In the genomic region with DNA sequence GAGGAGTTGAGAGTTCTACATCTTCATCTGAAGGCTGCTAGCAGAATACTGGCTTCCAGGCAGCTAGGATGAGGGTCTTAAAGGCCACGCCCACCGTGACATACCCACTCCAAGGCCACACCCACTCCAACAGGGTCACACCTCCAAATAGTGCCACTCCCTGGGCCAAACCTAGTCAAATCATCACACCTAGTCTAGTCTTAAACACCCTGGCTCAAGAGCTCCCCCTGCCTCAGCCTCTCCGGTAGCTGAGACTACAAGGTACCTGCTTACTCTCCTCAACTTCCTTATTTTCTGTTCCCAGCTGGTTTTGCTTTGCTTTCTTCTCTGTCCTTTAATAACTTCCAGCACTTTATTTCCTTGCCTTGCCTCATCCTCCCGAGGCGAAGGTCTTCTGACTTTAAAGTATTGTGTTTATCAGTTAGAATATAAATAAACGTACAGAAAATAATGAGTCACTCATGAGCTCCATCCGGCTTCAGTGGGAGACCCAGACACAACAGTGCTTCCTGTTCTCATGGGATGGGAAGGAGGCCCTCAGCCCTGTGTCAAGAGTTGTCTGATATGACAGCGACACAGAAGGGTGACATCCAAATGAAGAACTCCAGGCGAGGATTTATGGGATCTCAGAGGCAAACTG, we compare ENCODE assay signal across 8 mouse cellular contexts. TPM values are rescaled to one million over a fixed set of nuclear protein-coding genes. Genes with fewer than 3 reads are reported as not detected.
DNase-seq lines count a peak whose midpoint lies in the region; ATAC-seq lines count a peak whose summit lies in the region.

No protein-coding gene starts in this region.

- H3K36me3 ChIP-seq in forebrain, embryonic 12.5 days (replicated peaks) = no peaks in the 10 kb centered on the region
- no peaks in the 10 kb centered on the region for H3K36me3 ChIP-seq in forebrain, embryonic 11.5 days (ENCODE audit: control insufficient read depth, insufficient read depth, low read length)
- no peaks in the 10 kb centered on the region for H3K36me3 ChIP-seq in embryonic facial prominence, embryonic 14.5 days (ENCODE audit: control insufficient read depth, insufficient read depth, low read length)
- H3K36me3 ChIP-seq in liver, embryonic 11.5 days (ENCODE audit: control insufficient read depth, insufficient read depth, low read length) = no peaks in the 10 kb centered on the region

- H3K4me3 ChIP-seq in forebrain, embryonic 12.5 days (replicated peaks) = no peak overlapping the region
- H3K4me3 ChIP-seq in forebrain, embryonic 11.5 days (ENCODE audit: low read depth, low read length) = no peak overlapping the region
- no peak overlapping the region for H3K4me3 ChIP-seq in embryonic facial prominence, embryonic 14.5 days (ENCODE audit: low read depth, low read length)
- H3K4me3 ChIP-seq in liver, embryonic 11.5 days (ENCODE audit: low read depth, low read length) = no peak overlapping the region

- H3K4me2 ChIP-seq in forebrain, embryonic 12.5 days = no peak overlapping the region
- H3K4me2 ChIP-seq in forebrain, embryonic 11.5 days (ENCODE audit: low read depth, low read length, severe bottlenecking) = no peak overlapping the region
- no peak overlapping the region for H3K4me2 ChIP-seq in embryonic facial prominence, embryonic 14.5 days (ENCODE audit: low read depth, low read length)
- no peak overlapping the region for H3K4me2 ChIP-seq in liver, embryonic 11.5 days

- 0 out of 2 replicates have a peak overlapping the region, but pooled peaks have one; percentile 19 for H3K27ac ChIP-seq in forebrain, embryonic 12.5 days
- no peak overlapping the region for H3K27ac ChIP-seq in forebrain, embryonic 11.5 days (ENCODE audit: low read depth, low read length)
- H3K27ac ChIP-seq in embryonic facial prominence, embryonic 14.5 days (replicated peaks; ENCODE audit: low read depth, low read length) = peak overlapping the region; percentile 61
- peak overlapping the region; percentile 19; the same call in 1 of the 2 replicates for H3K27ac ChIP-seq in liver, embryonic 11.5 days (ENCODE audit: low read depth, low read length)

- WGBS in forebrain, embryonic 12.5 days = 82% methylated on average over 9 of the region's 9 CpGs
- 77% methylated on average over 9 of the region's 9 CpGs for WGBS in forebrain, embryonic 11.5 days
- WGBS in embryonic facial prominence, embryonic 14.5 days = 61% methylated on average over 9 of the region's 9 CpGs
- WGBS in liver, embryonic 11.5 days = 34% methylated on average over 9 of the region's 9 CpGs

- no peaks in the 10 kb centered on the region for H3K27me3 ChIP-seq in forebrain, embryonic 12.5 days
- H3K27me3 ChIP-seq in forebrain, embryonic 11.5 days (ENCODE audit: control insufficient read depth, insufficient read depth, low read length) = no peaks in the 10 kb centered on the region
- H3K27me3 ChIP-seq in embryonic facial prominence, embryonic 14.5 days (replicated peaks; ENCODE audit: control insufficient read depth, insufficient read depth, low read length) = no peaks in the 10 kb centered on the region
- no peaks in the 10 kb centered on the region for H3K27me3 ChIP-seq in liver, embryonic 11.5 days (replicated peaks; ENCODE audit: control insufficient read depth, insufficient read depth, low read length)

- H3K9me3 ChIP-seq in forebrain, embryonic 12.5 days = 0 out of 2 replicates have a peak, but pooled peaks cover 6% of the 10 kb centered on the region
- no peaks in the 10 kb centered on the region for H3K9me3 ChIP-seq in forebrain, embryonic 11.5 days (ENCODE audit: control insufficient read depth, low read length)
- no peaks in the 10 kb centered on the region for H3K9me3 ChIP-seq in embryonic facial prominence, embryonic 14.5 days (ENCODE audit: control insufficient read depth, low read length)
- H3K9me3 ChIP-seq in liver, embryonic 11.5 days (ENCODE audit: control insufficient read depth, low read length) = no peaks in the 10 kb centered on the region

- ATAC-seq in forebrain, embryonic 12.5 days (ENCODE audit: low FRiP score) = no peak
- no peak for ATAC-seq in forebrain, embryonic 11.5 days (replicated peaks; ENCODE audit: low FRiP score)
- no peak for ATAC-seq in embryonic facial prominence, embryonic 14.5 days (ENCODE audit: low read depth)
- peak; percentile 56 for ATAC-seq in liver, embryonic 11.5 days (replicated peaks; ENCODE audit: low FRiP score)

- no peak for DNase-seq in forebrain, embryonic 11.5 days (ENCODE audit: low spot score)
- peak; percentile 86 for DNase-seq in CD4-positive helper T cell, adult 2 months (ENCODE audit: low read depth, low spot score)
- DNase-seq in embryonic facial prominence, embryonic 14.5 days (ENCODE audit: low spot score) = no peak
- no peak for DNase-seq in liver, embryonic 11.5 days (ENCODE audit: low spot score)
- peak; percentile 74 to 85 for DNase-seq in spleen, adult 18-20 months
- no peak for DNase-seq in frontal cortex, postnatal 14 days (ENCODE audit: low spot score in 2 of 2)
- DNase-seq in ovary, postnatal 36 days (ENCODE audit: low spot score) = no peak

- H3K9ac ChIP-seq in forebrain, embryonic 12.5 days = no peak overlapping the region
- H3K9ac ChIP-seq in forebrain, embryonic 11.5 days (ENCODE audit: low read length) = no peak overlapping the region
- H3K9ac ChIP-seq in embryonic facial prominence, embryonic 14.5 days (ENCODE audit: low read depth, low read length) = no peak overlapping the region
- H3K9ac ChIP-seq in liver, embryonic 11.5 days (ENCODE audit: low read depth, low read length) = no peak overlapping the region

- H3K4me1 ChIP-seq in forebrain, embryonic 12.5 days = peaks cover 18% of the 10 kb centered on the region
- peaks cover 6% of the 10 kb centered on the region; the same call in 1 of the 2 replicates for H3K4me1 ChIP-seq in forebrain, embryonic 11.5 days (replicated peaks; ENCODE audit: control insufficient read depth, insufficient read depth, low read length)
- peaks cover 4% of the 10 kb centered on the region; the same call in 1 of the 2 replicates for H3K4me1 ChIP-seq in embryonic facial prominence, embryonic 14.5 days (ENCODE audit: control insufficient read depth, insufficient read depth, low read length)
- H3K4me1 ChIP-seq in liver, embryonic 11.5 days (replicated peaks; ENCODE audit: control insufficient read depth, insufficient read depth, low read length) = peaks cover 8% of the 10 kb centered on the region; the same call in 1 of the 2 replicates

RNA-seq across cellular contexts. Expression of gene Sema4d, which starts 22.4 kb away (rescaled TPM):
- polyA plus RNA-seq in forebrain, embryonic 12.5 days (2016; fragmentation: Nextera tagmentation; extraction: Ambion mirVana) = 8.2 and 11.4 TPM in 2 replicates
- polyA plus RNA-seq in forebrain, embryonic 11.5 days (2014; fragmentation: Nextera tagmentation; extraction: Ambion mirVana) = 8.3 and 8.4 TPM in 2 replicates
- 11.1 and 11.7 TPM in 2 replicates for polyA plus RNA-seq in embryonic facial prominence, embryonic 14.5 days (2014; fragmentation: Nextera tagmentation; extraction: Ambion mirVana)
- polyA plus RNA-seq in liver, embryonic 11.5 days (2014; fragmentation: Nextera tagmentation; extraction: Ambion mirVana) = 18.6 and 21.7 TPM in 2 replicates

RNA-seq across cellular contexts. Expression of gene Gadd45g, which starts 30.5 kb away (rescaled TPM):
- 211 and 218 TPM in 2 replicates for polyA plus RNA-seq in forebrain, embryonic 12.5 days (2016; fragmentation: Nextera tagmentation; extraction: Ambion mirVana)
- 157 and 169 TPM in 2 replicates for polyA plus RNA-seq in forebrain, embryonic 11.5 days (2014; fragmentation: Nextera tagmentation; extraction: Ambion mirVana)
- polyA plus RNA-seq in embryonic facial prominence, embryonic 14.5 days (2014; fragmentation: Nextera tagmentation; extraction: Ambion mirVana) = 53.3 and 57.3 TPM in 2 replicates
- 29.4 and 30.4 TPM in 2 replicates for polyA plus RNA-seq in liver, embryonic 11.5 days (2014; fragmentation: Nextera tagmentation; extraction: Ambion mirVana)

Comparison
In these comparisons a context has a peak if more than half of its experiments do, and no peak if none do; other contexts are left out.
1. DNase-seq: peak in CD4-positive helper T cell, adult 2 months (single experiment) and spleen, adult 18-20 months (2 of 2); none in forebrain, embryonic 11.5 days (single experiment), embryonic facial prominence, embryonic 14.5 days (single experiment), liver, embryonic 11.5 days (single experiment), frontal cortex, postnatal 14 days (0 of 2) and ovary, postnatal 36 days (single experiment).